Mouse (Mus musculus) CD4-positive, CD25-positive, alpha-beta regulatory T cell, adult 4 months (primary cell): Measurements from ENCODE around the gene Ppp4r4. TPM values are rescaled to one million over a fixed set of nuclear protein-coding genes. Genes with fewer than 3 reads are reported as not detected.
A peak's percentile ranks its signal among the peaks of the same experiment; 100 is the strongest.
"Not testable (repeated sequence)": the region's sequence is repeated elsewhere in the genome, so short reads cannot be mapped to it uniquely, and the experiment has no call there.

Source experiments
- ATAC-seq: one replicate; pipeline ENCODE4 v1.8.0; 2017
- polyA plus RNA-seq, 2 experiments: library from polyadenylated mRNA; unstranded; fragments of 100-300 nt; shearing (Covaris generic); gene quantifications; one replicate each; pipeline ENCODE4 v1.2.1; 2017

Gene Ppp4r4
- under 1 TPM in 1 of 2 experiments, not detected in 1; 0.36 TPM for polyA plus RNA-seq

GRCm38 (mm10) chr12:103532020-103532648 is at the start of gene Ppp4r4:
Ppp4r4 (plus strand) TSS chr12:103532283.
- peak; percentile 86 for ATAC-seq

GRCm38 (mm10) chr12:103482781-103483180 is 49.3 kb upstream of the Ppp4r4 start:
- ATAC-seq = no peak

- ATAC-seq = not testable (repeated sequence)
Measured at GRCm38 (mm10) chr12:103484200-103484972, 47.7 kb upstream of the Ppp4r4 start.

GRCm38 (mm10) chr12:103486726-103487125 is 45.4 kb upstream of the Ppp4r4 start:
- no peak for ATAC-seq

GRCm38 (mm10) chr12:103487276-103487675 is 44.8 kb upstream of the Ppp4r4 start:
- no peak for ATAC-seq

GRCm38 (mm10) chr12:103487750-103488149 is 44.3 kb upstream of the Ppp4r4 start:
- ATAC-seq = no peak

GRCm38 (mm10) chr12:103491091-103491730 is 40.9 kb upstream of the Ppp4r4 start:
- ATAC-seq = no peak

- ATAC-seq = peak; percentile 84
Measured at GRCm38 (mm10) chr12:103492767-103493166, 39.3 kb upstream of the Ppp4r4 start.

GRCm38 (mm10) chr12:103494486-103494885 is 37.6 kb upstream of the Ppp4r4 start:
- ATAC-seq = peak; percentile 62

GRCm38 (mm10) chr12:103498768-103499167 is 33.3 kb upstream of the Ppp4r4 start:
- no peak for ATAC-seq

GRCm38 (mm10) chr12:103499261-103499660 is 32.8 kb upstream of the Ppp4r4 start:
- ATAC-seq = no peak

GRCm38 (mm10) chr12:103503300-103503699 is 28.8 kb upstream of the Ppp4r4 start:
- ATAC-seq = no peak

- no peak for ATAC-seq
Measured at GRCm38 (mm10) chr12:103504402-103504801, 27.7 kb upstream of the Ppp4r4 start.

- ATAC-seq = no peak
Measured at GRCm38 (mm10) chr12:103508346-103508745, 23.7 kb upstream of the Ppp4r4 start.

GRCm38 (mm10) chr12:103509893-103510292 is 22.2 kb upstream of the Ppp4r4 start:
- no peak for ATAC-seq

GRCm38 (mm10) chr12:103511586-103511985 is 20.5 kb upstream of the Ppp4r4 start:
- ATAC-seq = no peak

GRCm38 (mm10) chr12:103513039-103513438 is 19.0 kb upstream of the Ppp4r4 start:
- no peak for ATAC-seq

GRCm38 (mm10) chr12:103513451-103513871 is 18.6 kb upstream of the Ppp4r4 start:
- no peak for ATAC-seq

- ATAC-seq = no peak
Measured at GRCm38 (mm10) chr12:103514354-103514753, 17.7 kb upstream of the Ppp4r4 start.

- ATAC-seq = no peak
Measured at GRCm38 (mm10) chr12:103515638-103516037, 16.4 kb upstream of the Ppp4r4 start.

GRCm38 (mm10) chr12:103518640-103519039 is 13.4 kb upstream of the Ppp4r4 start:
- ATAC-seq = no peak

GRCm38 (mm10) chr12:103530596-103530995 is 1.5 kb upstream of the Ppp4r4 start:
- ATAC-seq = no peak

- ATAC-seq = peak; percentile 17
Measured at GRCm38 (mm10) chr12:103532649-103533395, 739 bp downstream of the Ppp4r4 start.
